11 mouse cellular contexts compared by ENCODE assay signal in the genomic region with DNA sequence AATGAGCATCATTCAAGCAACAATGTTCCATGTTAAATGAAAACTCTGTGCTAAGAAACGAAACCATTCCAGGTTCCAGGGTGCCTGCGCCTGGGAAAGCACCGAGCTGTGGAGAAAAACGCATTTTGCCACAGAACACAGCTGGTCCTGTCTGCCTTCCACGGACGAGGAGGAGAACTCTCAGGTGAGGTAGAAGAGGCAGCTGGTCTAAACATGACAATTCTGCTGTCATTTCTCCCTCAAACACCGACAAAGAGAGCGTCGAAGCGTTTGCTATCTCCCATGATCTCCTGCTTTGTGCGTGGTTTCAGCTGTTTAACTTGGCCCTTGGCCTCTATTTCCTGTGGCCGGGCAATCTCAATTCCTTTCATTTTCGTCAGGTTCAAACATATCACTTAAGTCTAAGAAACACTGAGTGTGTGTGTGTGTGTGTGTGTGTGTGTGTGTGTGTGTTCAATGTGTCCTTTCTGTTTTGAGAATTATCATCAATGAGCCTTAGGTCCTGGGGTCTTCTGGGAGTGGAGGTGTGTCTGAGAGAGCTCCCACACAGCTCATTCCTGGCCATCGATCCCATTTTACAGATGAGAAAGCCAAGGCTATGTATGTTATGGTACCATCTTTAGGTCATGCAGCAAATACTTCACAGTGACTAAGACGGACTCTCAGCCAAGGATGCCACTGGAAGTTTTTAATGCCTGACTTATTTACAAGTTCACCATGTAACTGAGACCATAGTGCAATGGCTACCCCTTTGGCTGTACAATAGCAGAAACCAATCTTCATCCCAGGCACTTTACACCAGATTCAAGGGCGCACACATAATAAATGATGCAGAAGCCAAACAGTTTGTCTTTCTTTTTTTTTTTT. TPM values are rescaled to one million over a fixed set of nuclear protein-coding genes. Genes with fewer than 3 reads are reported as not detected.
DNase-seq lines count a peak whose midpoint lies in the region; ATAC-seq and TF ChIP-seq lines count a peak whose summit lies in the region.
"Had no signal": no experiment of that assay in that cellular context is flagged by ENCODE, and none has a peak within 500 bp of the region (broad histone marks: within the 10 kb centered on the region; RNA-seq: fewer than 3 reads in every experiment).

No protein-coding gene starts in this region.

- H3K4me3 ChIP-seq in heart, adult 2 months, result peak overlapping the region; percentile 12; the same call in 1 of the 2 replicates
- H3K4me3 ChIP-seq in megakaryocyte, embryonic 14.5 days (replicated peaks), result peak overlapping the region; percentile 88
- no peak overlapping the region for H3K4me3 ChIP-seq in liver, embryonic 12.5 days
- no peak overlapping the region for H3K4me3 ChIP-seq in stomach, embryonic 15.5 days (replicated peaks)
- no peak overlapping the region for H3K4me3 ChIP-seq in hindbrain, embryonic 11.5 days (ENCODE audit: low read depth, low read length)
- H3K4me3 ChIP-seq: erythroblast, embryonic 14.5 days had no signal

- peaks cover 43% of the 10 kb centered on the region for H3K36me3 ChIP-seq in heart, adult 2 months (ENCODE audit: control insufficient read depth, insufficient read depth, low read length)
- H3K36me3 ChIP-seq in megakaryocyte, embryonic 14.5 days (replicated peaks; ENCODE audit: low read length), result peaks cover 36% of the 10 kb centered on the region
- no peaks in the 10 kb centered on the region for H3K36me3 ChIP-seq in liver, embryonic 12.5 days
- no peaks in the 10 kb centered on the region for H3K36me3 ChIP-seq in stomach, embryonic 15.5 days
- no peaks in the 10 kb centered on the region for H3K36me3 ChIP-seq in hindbrain, embryonic 11.5 days (ENCODE audit: control insufficient read depth, insufficient read depth, low read length)

- peaks cover 3% of the 10 kb centered on the region for H3K79me2 ChIP-seq in heart, adult 2 months (replicated peaks; ENCODE audit: control insufficient read depth, insufficient read depth, low read length)

- H3K27ac ChIP-seq in heart, adult 2 months, result peak overlapping the region; percentile 58
- no peak overlapping the region for H3K27ac ChIP-seq in liver, embryonic 12.5 days
- no peak overlapping the region; the same call in 1 of the 2 replicates for H3K27ac ChIP-seq in stomach, embryonic 15.5 days
- no peak overlapping the region for H3K27ac ChIP-seq in hindbrain, embryonic 11.5 days (ENCODE audit: low read depth, low read length)

- ATAC-seq in megakaryocyte, adult 5-6 weeks (ENCODE audit: poor library complexity, severe bottlenecking), result no peak; the same call in 1 of the 2 replicates
- ATAC-seq in liver, embryonic 12.5 days, result no peak
- no peak for ATAC-seq in stomach, embryonic 15.5 days (ENCODE audit: insufficient read depth, low FRiP score, low read depth)
- ATAC-seq in hindbrain, embryonic 11.5 days (ENCODE audit: low FRiP score), result no peak

- 0 out of 2 replicates have a peak overlapping the region, but pooled peaks have one; percentile 30 for H3K9ac ChIP-seq in heart, adult 2 months (ENCODE audit: low read depth, low read length)
- H3K9ac ChIP-seq in liver, embryonic 12.5 days, result no peak overlapping the region
- H3K9ac ChIP-seq in stomach, embryonic 15.5 days, result no peak overlapping the region
- H3K9ac ChIP-seq in hindbrain, embryonic 11.5 days (ENCODE audit: low read depth, low read length), result no peak overlapping the region

- no peaks in the 10 kb centered on the region for H3K27me3 ChIP-seq in heart, adult 2 months (ENCODE audit: control insufficient read depth, insufficient read depth, low read length)
- no peaks in the 10 kb centered on the region for H3K27me3 ChIP-seq in megakaryocyte, embryonic 14.5 days (replicated peaks)
- no peaks in the 10 kb centered on the region for H3K27me3 ChIP-seq in liver, embryonic 12.5 days (replicated peaks)
- H3K27me3 ChIP-seq in stomach, embryonic 15.5 days (replicated peaks), result no peaks in the 10 kb centered on the region
- no peaks in the 10 kb centered on the region for H3K27me3 ChIP-seq in hindbrain, embryonic 11.5 days (ENCODE audit: control insufficient read depth, insufficient read depth, low read length)

- intact Hi-C loops in heart, adult 2 months (cut with DNase I), result loop anchor here (2.0 to 5.0 kb wide), 2 partner anchors 30 to 66 kb away; no protein-coding TSS in a partner anchor
- intact Hi-C loops in heart, postnatal 36 days (cut with DNase I), result loop anchor here (2.0 to 5.0 kb wide), 3 partner anchors 30 to 176 kb away; no protein-coding TSS in a partner anchor

- H3K4me1 ChIP-seq in heart, adult 2 months (ENCODE audit: control insufficient read depth, insufficient read depth, low read length), result peaks cover 32% of the 10 kb centered on the region
- H3K4me1 ChIP-seq in megakaryocyte, embryonic 14.5 days, result peaks cover 97% of the 10 kb centered on the region
- H3K4me1 ChIP-seq in liver, embryonic 12.5 days, result peaks cover 46% of the 10 kb centered on the region
- H3K4me1 ChIP-seq in stomach, embryonic 15.5 days, result peaks cover 55% of the 10 kb centered on the region
- no peaks in the 10 kb centered on the region for H3K4me1 ChIP-seq in hindbrain, embryonic 11.5 days (replicated peaks; ENCODE audit: control insufficient read depth, insufficient read depth, low read length)

- no peak for DNase-seq in heart, adult 2 months
- DNase-seq in heart, postnatal 36 days, result no peak
- DNase-seq in frontal cortex, postnatal 10 days (ENCODE audit: low spot score in 2 of 2), result no peak
- no peak for DNase-seq in hindbrain, embryonic 11.5 days (ENCODE audit: low spot score)
- DNase-seq: kidney, postnatal 14 days; spleen, adult 18-20 months had no signal

- H3K4me2 ChIP-seq in liver, embryonic 12.5 days, result peak overlapping the region; percentile 24
- peak overlapping the region; percentile 19; the same call in 1 of the 2 replicates for H3K4me2 ChIP-seq in stomach, embryonic 15.5 days
- no peak overlapping the region for H3K4me2 ChIP-seq in hindbrain, embryonic 11.5 days (replicated peaks; ENCODE audit: low read depth, low read length)

- no peaks in the 10 kb centered on the region for H3K9me3 ChIP-seq in megakaryocyte, embryonic 14.5 days
- H3K9me3 ChIP-seq in liver, embryonic 12.5 days (replicated peaks), result no peaks in the 10 kb centered on the region
- no peaks in the 10 kb centered on the region for H3K9me3 ChIP-seq in stomach, embryonic 15.5 days
- no peaks in the 10 kb centered on the region for H3K9me3 ChIP-seq in hindbrain, embryonic 11.5 days (ENCODE audit: control insufficient read depth, low read length)

- no peak for TF ChIP-seq EP300 in heart, adult 2 months (IDR thresholded peaks at IDR 0.05; ENCODE audit: insufficient read depth, low read depth, low read length)

- 30% methylated on average over 16 of the region's 16 CpGs for WGBS in heart, adult 2 months
- WGBS in liver, embryonic 12.5 days (ENCODE audit: insufficient replicate concordance), result 42% methylated on average over 16 of the region's 16 CpGs
- WGBS in stomach, embryonic 15.5 days, result 51% methylated on average over 16 of the region's 16 CpGs
- WGBS in hindbrain, embryonic 11.5 days, result 73% methylated on average over 16 of the region's 16 CpGs

- no peak for TF ChIP-seq POLR2A in heart, adult 2 months (IDR thresholded peaks at IDR 0.05; ENCODE audit: insufficient read depth, low read depth, low read length)

- no peak for TF ChIP-seq CTCF in heart, adult 2 months (IDR thresholded peaks at IDR 0.05)

RNA-seq across cellular contexts. Expression of a gene that starts 31.3 kb away (rescaled TPM):
- 100 to 1,000 TPM; 111 to 132 TPM for total RNA-seq in heart, adult 2 months (2021)
- polyA plus RNA-seq in heart, adult 2 months (2012; rRNA removed), result 23.7 and 41.4 TPM in 2 replicates
- total RNA-seq in heart, postnatal 36 days (2021), result 100 to 1,000 TPM; 102 to 142 TPM
- polyA plus RNA-seq in megakaryocyte, embryonic 14.5 days (2012; ENCODE audit: insufficient read depth, low replicate concordance), result 3.9 and 4.2 TPM in 2 replicates
- total RNA-seq in megakaryocyte, adult 5-6 weeks (2015), result 67.7 and 93.8 TPM in 2 replicates
- total RNA-seq in megakaryocyte, adult 5-6 weeks (2017), result 56.5 and 69.6 TPM in 2 replicates
- polyA plus RNA-seq in liver, embryonic 12.5 days (2016; fragmentation: Nextera tagmentation; extraction: Ambion mirVana), result 17.2 and 22.0 TPM in 2 replicates
- 49.6 and 55.0 TPM in 2 replicates for polyA plus RNA-seq in stomach, embryonic 15.5 days (2015; fragmentation: Nextera tagmentation; extraction: Ambion mirVana)
- 19.0 and 29.8 TPM in 2 replicates for polyA plus RNA-seq in hindbrain, embryonic 11.5 days (2014; fragmentation: Nextera tagmentation; extraction: Ambion mirVana)

Comparison
In these comparisons a context has a peak if more than half of its experiments do, and no peak if none do; other contexts are left out.
1. H3K4me3 ChIP-seq: peak in heart, adult 2 months (single experiment) and megakaryocyte, embryonic 14.5 days (single experiment); none in liver, embryonic 12.5 days (single experiment), stomach, embryonic 15.5 days (single experiment) and hindbrain, embryonic 11.5 days (single experiment).